Mouse (Mus musculus) macrophage (primary cell): ENCODE measurements at regions not wholly inside any gene's neighbourhood (a gene's known extent, or its start where the extent isn't known, plus 50 kb on each side); places are given as distances from the start of the nearest gene placed in this dataset.

Experiments
- H3K27ac ChIP-seq: fragments of 350-480 bp; formaldehyde crosslinking; 2 replicates; pipeline ENCODE4 v1.9.0; 2021
- H3K36me3 ChIP-seq: fragments of 350-480 bp; formaldehyde crosslinking; 2 replicates; pipeline ENCODE4 v1.9.0; 2021; ENCODE audit errors: inconsistent target
- H3K4me3 ChIP-seq: fragments of 350-480 bp; formaldehyde crosslinking; 2 replicates; pipeline ENCODE4 v1.9.0; 2021; ENCODE audit errors: inconsistent target
- H3K79me2 ChIP-seq: fragments of 350-480 bp; formaldehyde crosslinking; 2 replicates; pipeline ENCODE4 v1.9.0; 2021; ENCODE audit errors: inconsistent target
- WGBS: methylation state at CpG from one replicate; pipeline ENCODE4 v1.1.7; 2026; ENCODE audit warnings: inconsistent platforms; ENCODE audit not compliant: missing documents; 5-methylcytosine and 5-hydroxymethylcytosine counted together

- no peaks in the 10 kb centered on the region for H3K36me3 ChIP-seq
Observed at GRCm38 (mm10) chr1:60618389-60618788, 51.5 kb upstream of the Raph1 start.

GRCm38 (mm10) chr1:60616916-60617315, 50.0 kb upstream of the Raph1 start:
- no peaks in the 10 kb centered on the region for H3K79me2 ChIP-seq
- WGBS = 36% methylated on average over 1 of the region's 2 CpGs
- H3K27ac ChIP-seq = no peak overlapping the region
- H3K4me3 ChIP-seq = no peak overlapping the region
- H3K36me3 ChIP-seq = no peaks in the 10 kb centered on the region

More at GRCm38 (mm10) chr1:60618389-60618788, 51.5 kb upstream of the Raph1 start:
- 90% methylated on average over 1 of the region's 1 CpGs for WGBS
- no peak overlapping the region for H3K4me3 ChIP-seq
- no peak overlapping the region for H3K27ac ChIP-seq
- H3K79me2 ChIP-seq = no peaks in the 10 kb centered on the region
